ENCODE assay signal across 8 mouse cellular contexts in the genomic region with DNA sequence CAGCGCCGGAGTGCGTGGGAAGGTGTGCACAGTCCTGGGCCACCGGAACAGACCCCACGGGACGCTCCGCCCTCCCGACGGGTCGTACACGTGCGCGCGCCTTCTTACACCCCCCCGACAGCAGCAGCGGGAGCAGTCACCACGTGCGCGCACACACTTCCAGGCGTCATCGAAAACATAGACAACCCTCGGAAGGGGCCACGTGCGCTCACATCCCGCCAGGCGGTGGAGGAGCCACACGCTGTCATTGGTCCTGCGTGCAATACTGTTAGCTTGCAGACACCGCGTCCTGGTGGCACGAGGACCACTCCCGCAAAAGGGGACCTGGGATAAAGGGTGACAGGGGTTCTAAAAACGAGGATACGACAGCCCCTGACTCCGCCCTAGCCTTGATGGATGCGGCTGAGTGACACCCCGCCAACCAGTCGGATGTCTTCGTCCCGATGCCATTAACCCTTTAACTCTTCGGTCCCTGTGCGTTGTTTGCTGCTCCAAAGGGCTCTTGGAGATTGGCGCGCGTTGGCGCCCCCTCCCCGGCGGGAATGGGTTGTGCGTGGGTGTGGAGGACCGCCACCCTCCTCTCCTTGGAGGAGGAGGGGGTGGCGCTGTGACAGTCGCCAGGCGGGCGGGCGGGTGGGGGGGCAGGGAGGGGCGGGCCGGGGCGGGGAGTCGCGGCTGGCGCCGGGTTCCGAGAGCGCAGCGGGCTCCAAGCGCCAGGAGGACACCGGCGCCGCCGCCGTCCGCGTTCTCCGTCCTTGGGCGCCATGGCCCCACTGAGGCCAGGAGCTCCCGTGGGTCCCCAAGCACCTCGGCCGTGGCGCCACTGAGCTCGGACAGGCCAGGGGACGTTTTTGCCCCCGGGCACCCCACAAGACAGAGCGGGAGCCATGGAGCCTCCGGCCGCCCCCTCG. TPM values are rescaled to one million over a fixed set of nuclear protein-coding genes. Genes with fewer than 3 reads are reported as not detected.
DNase-seq lines count a peak whose midpoint lies in the region; ATAC-seq and TF ChIP-seq lines count a peak whose summit lies in the region.

A gene (plus strand): TSS at position 674 of the 911 bp plus-strand sequence.

- ATAC-seq in erythroblast, adult 5-6 weeks (replicated peaks; ENCODE audit: low FRiP score, poor library complexity, severe bottlenecking) = no peak
- no peak for ATAC-seq in embryonic facial prominence, embryonic 13.5 days (ENCODE audit: insufficient number of reproducible peaks, insufficient read depth, low FRiP score, low TSS enrichment, low read depth)
- ATAC-seq in limb, embryonic 14.5 days (ENCODE audit: low FRiP score, low read depth) = no peak
- no peak for ATAC-seq in neural tube, embryonic 12.5 days (ENCODE audit: low FRiP score, low read depth)

- peak within 1 kb of the TSS; percentile 98 for H3K4me2 ChIP-seq in embryonic facial prominence, embryonic 13.5 days
- H3K4me2 ChIP-seq in limb, embryonic 14.5 days (replicated peaks; ENCODE audit: low read depth, low read length, severe bottlenecking) = peak within 1 kb of the TSS; percentile 86
- peak within 1 kb of the TSS; percentile 75 for H3K4me2 ChIP-seq in neural tube, embryonic 12.5 days (replicated peaks)

- TF ChIP-seq POLR2A in limb, embryonic 14.5 days (IDR thresholded peaks at IDR 0.05; ENCODE audit: borderline replicate concordance, extremely low read depth, insufficient read depth, insufficient read length) = no peak

- DNase-seq in heart, adult 9 months (ENCODE audit: low spot score in 2 of 2) = peak; percentile 47 to 69
- peak; percentile 47 for DNase-seq in kidney, adult 9 months
- DNase-seq in limb, embryonic 14.5 days (ENCODE audit: low spot score) = peak; percentile 30
- DNase-seq in c-Kit-positive CD71-positive TER-119-positive erythroid progenitor cells, embryonic 14.5 days (ENCODE audit: low spot score) = no peak

- H3K27ac ChIP-seq in embryonic facial prominence, embryonic 13.5 days = no peak within 1 kb of the TSS
- H3K27ac ChIP-seq in limb, embryonic 14.5 days (replicated peaks; ENCODE audit: low read depth, low read length) = no peak within 1 kb of the TSS
- no peak within 1 kb of the TSS for H3K27ac ChIP-seq in neural tube, embryonic 12.5 days

- H3K9ac ChIP-seq in embryonic facial prominence, embryonic 13.5 days = peak within 1 kb of the TSS; percentile 72
- H3K9ac ChIP-seq in limb, embryonic 14.5 days (ENCODE audit: low read depth, low read length, severe bottlenecking) = peak within 1 kb of the TSS; percentile 48
- H3K9ac ChIP-seq in neural tube, embryonic 12.5 days = peak within 1 kb of the TSS; percentile 51

- H3K4me3 ChIP-seq in erythroblast, embryonic 14.5 days (replicated peaks) = peak within 1 kb of the TSS; percentile 43
- H3K4me3 ChIP-seq in embryonic facial prominence, embryonic 13.5 days = peak within 1 kb of the TSS; percentile 60
- H3K4me3 ChIP-seq in limb, embryonic 14.5 days (replicated peaks; ENCODE audit: low read length) = peak within 1 kb of the TSS; percentile 49
- H3K4me3 ChIP-seq in neural tube, embryonic 12.5 days = peak within 1 kb of the TSS; percentile 38

- peaks cover 6% of the 10 kb centered on the region; the same call in 1 of the 2 replicates for H3K9me3 ChIP-seq in erythroblast, embryonic 14.5 days (ENCODE audit: control insufficient read depth, low read length)
- no peaks in the 10 kb centered on the region for H3K9me3 ChIP-seq in embryonic facial prominence, embryonic 13.5 days
- no peaks in the 10 kb centered on the region for H3K9me3 ChIP-seq in limb, embryonic 14.5 days (ENCODE audit: control insufficient read depth, low read length)
- H3K9me3 ChIP-seq in neural tube, embryonic 12.5 days = no peaks in the 10 kb centered on the region

- H3K4me1 ChIP-seq in erythroblast, embryonic 14.5 days (ENCODE audit: control insufficient read depth) = peaks cover 63% of the 10 kb centered on the region
- H3K4me1 ChIP-seq in embryonic facial prominence, embryonic 13.5 days = peaks cover 55% of the 10 kb centered on the region
- H3K4me1 ChIP-seq in limb, embryonic 14.5 days (ENCODE audit: control insufficient read depth, insufficient read depth, low read length) = peaks cover 32% of the 10 kb centered on the region
- H3K4me1 ChIP-seq in neural tube, embryonic 12.5 days = peaks cover 34% of the 10 kb centered on the region

- no peaks in the 10 kb centered on the region for H3K36me3 ChIP-seq in erythroblast, embryonic 14.5 days (ENCODE audit: control insufficient read depth)
- H3K36me3 ChIP-seq in embryonic facial prominence, embryonic 13.5 days = no peaks in the 10 kb centered on the region
- H3K36me3 ChIP-seq in limb, embryonic 14.5 days (ENCODE audit: control insufficient read depth, insufficient read depth, low read length) = no peaks in the 10 kb centered on the region
- H3K36me3 ChIP-seq in neural tube, embryonic 12.5 days = no peaks in the 10 kb centered on the region

- under 1% methylated on average over 85 of the region's 86 CpGs for WGBS in embryonic facial prominence, embryonic 13.5 days
- 4% methylated on average over 49 of the region's 86 CpGs for WGBS in limb, embryonic 14.5 days
- 1% methylated on average over 84 of the region's 86 CpGs for WGBS in neural tube, embryonic 12.5 days

- peaks cover 68% of the 10 kb centered on the region for H3K27me3 ChIP-seq in erythroblast, embryonic 14.5 days (ENCODE audit: control insufficient read depth)
- H3K27me3 ChIP-seq in embryonic facial prominence, embryonic 13.5 days = peaks cover 63% of the 10 kb centered on the region
- H3K27me3 ChIP-seq in limb, embryonic 14.5 days (ENCODE audit: control insufficient read depth, insufficient read depth, low read length) = peaks cover 54% of the 10 kb centered on the region
- H3K27me3 ChIP-seq in neural tube, embryonic 12.5 days (replicated peaks) = peaks cover 58% of the 10 kb centered on the region

RNA-seq across cellular contexts. Expression of the gene that starts here (rescaled TPM):
- polyA plus RNA-seq in erythroblast, embryonic 14.5 days (2012) = 0.04 and 0.05 TPM in 2 replicates
- 2.5 and 2.7 TPM in 2 replicates for total RNA-seq in erythroblast, adult 5-6 weeks (2015; ENCODE audit: low replicate concordance)
- 0.77 and 1.1 TPM in 2 replicates for total RNA-seq in erythroblast, adult 5-6 weeks (2017; ENCODE audit: low replicate concordance)
- polyA plus RNA-seq in embryonic facial prominence, embryonic 13.5 days (2015; fragmentation: Nextera tagmentation; extraction: Ambion mirVana) = 4.9 and 6.1 TPM in 2 replicates
- polyA plus RNA-seq in limb, embryonic 14.5 days (2012; rRNA removed) = 5.7 and 7.1 TPM in 2 replicates
- polyA plus RNA-seq in limb, embryonic 14.5 days (2014; fragmentation: Nextera tagmentation; extraction: Ambion mirVana) = 4.4 and 5.7 TPM in 2 replicates
- 12.3 and 14.7 TPM in 2 replicates for polyA plus RNA-seq in neural tube, embryonic 12.5 days (2016; fragmentation: Nextera tagmentation; extraction: Ambion mirVana)
